Mouse (Mus musculus): ENCODE results near the gene Rtn3. TPM values are rescaled to one million over a fixed set of nuclear protein-coding genes. Genes with fewer than 3 reads are reported as not detected.

Rtn3 gene
- total RNA-seq, 1 experiment from 2014 or later = 47.7 TPM

DNA sequence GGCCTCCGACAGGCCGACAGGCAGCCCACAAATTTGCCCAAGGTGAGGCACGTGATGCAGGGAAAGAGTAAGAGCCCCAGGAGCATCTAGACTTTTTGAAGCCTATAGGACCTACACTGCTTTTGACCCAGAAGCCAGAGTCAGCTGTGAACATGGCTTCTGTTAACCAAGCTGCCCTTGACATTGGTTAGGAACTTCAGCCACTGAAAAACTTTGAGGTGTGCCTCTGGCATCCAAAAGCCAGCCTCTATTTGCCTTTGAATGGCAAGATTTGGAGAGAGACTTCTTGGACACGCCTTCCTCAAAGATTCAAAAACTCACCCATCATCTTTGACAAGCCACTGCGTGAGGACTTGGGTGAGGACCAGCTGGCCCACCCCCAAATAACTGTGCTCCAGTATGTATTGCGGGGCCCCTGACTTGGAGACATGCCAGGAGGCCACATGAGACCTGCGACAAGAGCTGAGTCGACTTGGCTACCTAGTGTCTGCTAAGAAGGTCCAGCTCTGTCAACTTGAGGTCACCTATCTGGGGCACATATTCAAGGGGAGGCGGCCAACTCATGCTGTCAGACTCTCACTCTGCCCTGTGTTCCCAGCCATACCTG, 78.4 kb downstream of the Rtn3 start:
- ATAC-seq (replicated peaks; ENCODE audit: insufficient number of reproducible peaks, low FRiP score, low TSS enrichment, poor library complexity, severe bottlenecking) = no peak

GRCm38 (mm10) chr19:7400635-7401034, 82.4 kb downstream of the Rtn3 start:
- no peak for ATAC-seq (replicated peaks; ENCODE audit: insufficient number of reproducible peaks, low FRiP score, low TSS enrichment, poor library complexity, severe bottlenecking)

GRCm38 (mm10) chr19:7398898-7399297, 84.2 kb downstream of the Rtn3 start:
- 0 out of 2 replicates have a peak, but pooled peaks have one; percentile 13 for ATAC-seq (replicated peaks; ENCODE audit: insufficient number of reproducible peaks, low FRiP score, low TSS enrichment, poor library complexity, severe bottlenecking)

DNA sequence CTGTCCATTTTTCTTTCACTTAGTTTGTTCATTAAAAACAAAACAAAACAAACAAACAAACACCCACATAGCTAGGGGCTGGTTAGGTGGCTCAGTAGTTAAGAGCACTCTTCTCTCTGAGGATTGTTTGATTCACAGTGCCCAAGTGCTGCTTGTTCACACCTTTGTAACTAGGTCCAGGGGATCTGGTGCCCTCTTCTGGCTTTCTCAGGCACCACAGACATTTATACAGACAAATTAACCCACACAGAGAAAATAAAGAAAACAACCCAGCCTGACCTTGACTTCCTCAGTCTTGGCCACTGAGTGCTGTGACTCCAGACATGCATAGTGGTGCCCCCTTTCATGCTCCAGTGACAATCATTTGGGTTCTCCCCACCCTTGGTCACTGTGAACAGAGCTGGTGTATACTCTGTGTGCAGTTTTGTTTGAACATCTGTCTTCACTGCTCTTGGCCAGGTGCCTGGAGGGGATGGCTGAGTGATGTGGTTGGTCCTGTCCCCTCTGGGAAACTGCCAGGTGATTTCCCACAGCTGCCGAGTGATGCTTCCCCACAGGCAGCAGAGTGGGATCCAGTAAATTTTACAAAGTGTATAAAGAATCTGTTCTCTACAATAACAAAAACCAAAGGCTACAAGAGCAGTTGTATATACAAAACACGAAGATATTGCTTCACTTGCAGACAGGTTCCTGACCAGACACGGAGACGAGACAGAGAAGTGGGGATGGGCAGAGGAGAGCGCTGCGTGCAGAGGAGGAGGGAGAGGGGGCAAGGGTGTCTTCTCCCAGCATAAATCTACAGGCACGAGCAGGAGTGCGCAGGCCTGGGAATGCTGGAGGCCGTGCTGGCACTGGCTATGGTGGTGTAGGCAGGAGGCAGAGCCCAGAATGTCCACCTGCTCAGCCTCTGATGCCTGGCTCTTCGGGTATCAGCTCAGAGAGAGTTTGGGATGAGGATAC, 85.9 kb downstream of the Rtn3 start:
- ATAC-seq (replicated peaks; ENCODE audit: insufficient number of reproducible peaks, low FRiP score, low TSS enrichment, poor library complexity, severe bottlenecking) = 0 out of 2 replicates have a peak, but pooled peaks have one; percentile 35

DNA sequence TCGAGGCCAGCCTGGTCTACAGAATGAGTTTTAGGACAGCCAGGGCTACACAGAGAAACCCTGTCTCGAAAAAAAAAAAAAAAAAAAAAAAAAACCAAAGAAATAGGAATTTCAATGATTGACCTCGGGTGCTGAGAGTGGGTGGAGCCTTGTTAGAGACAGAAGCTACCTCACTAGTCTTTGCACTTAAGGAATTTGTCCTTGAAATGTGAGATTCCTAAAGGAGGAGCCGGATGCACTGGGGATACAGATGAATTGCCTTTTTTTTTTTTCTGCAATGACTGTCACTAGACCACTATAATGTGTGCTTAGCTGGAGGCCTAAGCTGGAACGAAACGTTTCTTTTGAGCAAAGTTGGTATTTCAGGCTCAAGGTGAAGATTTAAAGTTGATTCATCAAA, 94.6 kb downstream of the Rtn3 start:
- no peak for ATAC-seq (replicated peaks; ENCODE audit: insufficient number of reproducible peaks, low FRiP score, low TSS enrichment, poor library complexity, severe bottlenecking)

- ATAC-seq (replicated peaks; ENCODE audit: insufficient number of reproducible peaks, low FRiP score, low TSS enrichment, poor library complexity, severe bottlenecking) = no peak
These were observed 97.0 kb downstream of the Rtn3 start for GRCm38 (mm10) chr19:7386042-7386441.

GRCm38 (mm10) chr19:7382903-7383865, 99.9 kb downstream of the Rtn3 start, which contains the start of gene Spindoc:
TSS of gene Spindoc (minus strand) at chr19:7382994.
- peak; percentile 98 for ATAC-seq (replicated peaks; ENCODE audit: insufficient number of reproducible peaks, low FRiP score, low TSS enrichment, poor library complexity, severe bottlenecking)

GRCm38 (mm10) chr19:7382248-7382902, 100.7 kb downstream of the Rtn3 start:
- peak; percentile 19 for ATAC-seq (replicated peaks; ENCODE audit: insufficient number of reproducible peaks, low FRiP score, low TSS enrichment, poor library complexity, severe bottlenecking)

GRCm38 (mm10) chr19:7381906-7382247, 101.2 kb downstream of the Rtn3 start:
- no peak for ATAC-seq (replicated peaks; ENCODE audit: insufficient number of reproducible peaks, low FRiP score, low TSS enrichment, poor library complexity, severe bottlenecking)

- ATAC-seq (replicated peaks; ENCODE audit: insufficient number of reproducible peaks, low FRiP score, low TSS enrichment, poor library complexity, severe bottlenecking) = no peak
These were observed 105.4 kb downstream of the Rtn3 start for GRCm38 (mm10) chr19:7377639-7378038.

Other genes starting within 250 kb of the Rtn3 start
- gene Naa40, start 242.1 kb downstream of the Rtn3 start, total RNA-seq (2017) = 14.9 to 17.6 TPM (median 17.5 TPM) in 3 replicates
- gene Rcor2, start 216.0 kb downstream of the Rtn3 start, total RNA-seq (2017) = not detected in 3 replicates
- gene Mark2, start 141.4 kb downstream of the Rtn3 start, total RNA-seq (2017) = 24.9 to 78.8 TPM (median 41.5 TPM) in 3 replicates
- gene Spindoc, start 100.3 kb downstream of the Rtn3 start, total RNA-seq (2017) = 4.9 to 10.9 TPM (median 5.4 TPM) in 3 replicates
- 0.38 to 1.4 TPM (median 0.49 TPM) in 3 replicates for gene 2700081O15Rik, start 65.7 kb downstream of the Rtn3 start, total RNA-seq (2017)
- gene Atl3, start 10.8 kb upstream of the Rtn3 start, total RNA-seq (2017) = 38.2 to 51.2 TPM (median 49.7 TPM) in 3 replicates
- 42.1 to 80.1 TPM (median 51.4 TPM) in 3 replicates for gene Pla2g16, start 74.2 kb upstream of the Rtn3 start, total RNA-seq (2017)
- not detected in 3 replicates for gene Lgals12, start 123.9 kb upstream of the Rtn3 start, total RNA-seq (2017)
- gene Hrasls5, start 129.3 kb upstream of the Rtn3 start, total RNA-seq (2017) = 0.96 to 1.3 TPM in 2 of 3 replicates, not detected in the other
- not detected in 3 replicates for gene Slc22a19, start 228.0 kb upstream of the Rtn3 start, total RNA-seq (2017)

All from monocyte, adult 5-6 weeks (primary cell).